Comparison of ENCODE assay signal across 8 mouse cellular contexts in genomic region chr10:53596677-53597120, GRCm38 (mm10). TPM values are rescaled to one million over a fixed set of nuclear protein-coding genes. Genes with fewer than 3 reads are reported as not detected.
DNase-seq lines count a peak whose midpoint lies in the region; ATAC-seq and TF ChIP-seq lines count a peak whose summit lies in the region.

TSS of gene Asf1a (plus strand) at chr10:53596757.

- peak within 1 kb of the TSS; percentile 99 for H3K4me3 ChIP-seq in gastrocnemius, adult 2 months
- H3K4me3 ChIP-seq in hindbrain, postnatal 0 days (ENCODE audit: low read length): peak within 1 kb of the TSS; percentile 65
- peak within 1 kb of the TSS; percentile 75 for H3K4me3 ChIP-seq in left cerebral cortex, adult 2 months

- H3K4me1 ChIP-seq in hindbrain, postnatal 0 days (ENCODE audit: insufficient read depth, low read length): peaks cover 10% of the 10 kb centered on the region; the same call in 1 of the 2 replicates

- peak; percentile 91 for ATAC-seq in common myeloid progenitor, adult 5-6 weeks (replicated peaks; ENCODE audit: low read depth, poor library complexity, severe bottlenecking)
- ATAC-seq in hindbrain, postnatal 0 days: peak; percentile 97
- peak; percentile 91 for ATAC-seq in megakaryocyte, adult 5-6 weeks (ENCODE audit: poor library complexity, severe bottlenecking)

- WGBS in hindbrain, postnatal 0 days: under 1% methylated on average over 49 of the region's 52 CpGs

- H3K27ac ChIP-seq in gastrocnemius, adult 2 months: peak within 1 kb of the TSS; percentile 96
- peak within 1 kb of the TSS; percentile 93 for H3K27ac ChIP-seq in hindbrain, postnatal 0 days
- peak within 1 kb of the TSS; percentile 96 for H3K27ac ChIP-seq in left cerebral cortex, adult 2 months

- intact Hi-C loops in gastrocnemius, adult 2 months (cut with DNase I): loop anchor here (2.0 to 10.0 kb wide), 2 partner anchors 32 to 252 kb away; no protein-coding TSS in a partner anchor
- intact Hi-C loops in left cerebral cortex, adult 2 months (cut with DNase I): loop anchor here (2.0 kb wide), 2 partner anchors 32 to 248 kb away; no protein-coding TSS in a partner anchor

- no peaks in the 10 kb centered on the region for H3K27me3 ChIP-seq in hindbrain, postnatal 0 days (ENCODE audit: insufficient read depth, low read length)

- H3K36me3 ChIP-seq in hindbrain, postnatal 0 days (ENCODE audit: insufficient read depth, low read length): no peaks in the 10 kb centered on the region

- peak within 1 kb of the TSS; percentile 76 for H3K9ac ChIP-seq in hindbrain, postnatal 0 days (replicated peaks; ENCODE audit: low read length)

- DNase-seq in ZHBTc4 (ENCODE audit: low read depth, low spot score): peak; percentile 98
- peak; percentile 98 for DNase-seq in gastrocnemius, adult 2 months
- peak; percentile 98 for DNase-seq in hindbrain, postnatal 0 days (ENCODE audit: low spot score)
- peak; percentile 96 to 97 for DNase-seq in left cerebral cortex, adult 2 months (ENCODE audit: extremely low spot score in 1 of 2, low spot score in 2 of 2)
- peak; percentile 93 to 96 for DNase-seq in right cerebral cortex, adult 2 months (ENCODE audit: low spot score in 2 of 2)
- DNase-seq in urinary bladder, postnatal 14 days (ENCODE audit: low spot score): peak; percentile 98

- TF ChIP-seq CTCF in gastrocnemius, adult 2 months (IDR thresholded peaks at IDR 0.05): peak; percentile 73
- peak; percentile 74 for TF ChIP-seq CTCF in hindbrain, postnatal 0 days (IDR thresholded peaks at IDR 0.05; ENCODE audit: low read depth)
- peak; percentile 61 for TF ChIP-seq CTCF in left cerebral cortex, adult 2 months (IDR thresholded peaks at IDR 0.05)

- H3K9me3 ChIP-seq in hindbrain, postnatal 0 days (ENCODE audit: low read length): no peaks in the 10 kb centered on the region

- peak within 1 kb of the TSS; percentile 77 for H3K4me2 ChIP-seq in hindbrain, postnatal 0 days (ENCODE audit: low read depth, low read length)

RNA-seq across cellular contexts. Expression of gene Asf1a, which starts in this region (rescaled TPM):
- total RNA-seq in common myeloid progenitor, adult 5-6 weeks (2017): 97.1 and 98.4 TPM in 2 replicates
- total RNA-seq in gastrocnemius, adult 2 months (2021): 10 to 100 TPM; 21.0 to 26.4 TPM
- total RNA-seq in hindbrain, postnatal 0 days (2014; rRNA removed): 25.2 and 25.6 TPM in 2 replicates
- polyA plus RNA-seq in hindbrain, postnatal 0 days (2015; fragmentation: Nextera tagmentation; extraction: Ambion mirVana): 67.2 and 68.4 TPM in 2 replicates
- total RNA-seq in left cerebral cortex, adult 2 months (2021): 10 to 100 TPM; 20.6 to 26.7 TPM
- 50.3 and 58.2 TPM in 2 replicates for total RNA-seq in megakaryocyte, adult 5-6 weeks (2015)
- total RNA-seq in megakaryocyte, adult 5-6 weeks (2017): 25.2 and 35.4 TPM in 2 replicates

Comparison
In these comparisons a context has a peak if more than half of its experiments do, and no peak if none do; other contexts are left out.
1. Peak in every context shown above with its lines: DNase-seq, ATAC-seq, H3K4me3 ChIP-seq and H3K27ac ChIP-seq.